Mouse (Mus musculus) forebrain, embryonic 11.5 days (tissue): ENCODE measurements around the gene Coa5. TPM values are rescaled to one million over a fixed set of nuclear protein-coding genes. Genes with fewer than 3 reads are reported as not detected.

Experiments used
- ATAC-seq: fragments of 200-750 bp; cut with Nextera tagmentation; replicated peaks from 2 replicates; pipeline ENCODE4 v1.8.0; 2017; ENCODE audit warnings: moderate TSS enrichment; ENCODE audit not compliant: low FRiP score
- DNase-seq: peaks from one replicate; pipeline ENCODE4 v3.0.0-alpha.2; 2017; ENCODE audit warnings: low spot score
- H3K27ac ChIP-seq: fragments of 300-500 bp; sonication (generic); 2 replicates; pipeline ENCODE4 v1.5.1; 2014; ENCODE audit warnings: low read depth, low read length
- H3K27me3 ChIP-seq: fragments of 300-500 bp; sonication (generic); 2 replicates; pipeline ENCODE4 v1.6.1; 2014; ENCODE audit warnings: mild to moderate bottlenecking, low read length, mixed read lengths; ENCODE audit not compliant: control insufficient read depth, insufficient read depth
- H3K36me3 ChIP-seq: fragments of 300-500 bp; sonication (generic); 2 replicates; pipeline ENCODE4 v1.6.1; 2014; ENCODE audit warnings: mild to moderate bottlenecking, low read length, moderate library complexity, mixed read lengths; ENCODE audit not compliant: control insufficient read depth, insufficient read depth
- H3K4me1 ChIP-seq: fragments of 300-500 bp; sonication (generic); replicated peaks from 2 replicates; pipeline ENCODE4 v1.6.1; 2014; ENCODE audit warnings: low read length, mixed read lengths; ENCODE audit not compliant: control insufficient read depth, insufficient read depth
- H3K4me2 ChIP-seq: fragments of 300-500 bp; sonication (generic); 2 replicates; pipeline ENCODE4 v1.6.1; 2014; ENCODE audit warnings: low read depth, mild to moderate bottlenecking, low read length, moderate library complexity, mixed read lengths; ENCODE audit not compliant: severe bottlenecking
- H3K4me3 ChIP-seq: fragments of 300-500 bp; sonication (generic); 2 replicates; pipeline ENCODE4 v1.5.1; 2014; ENCODE audit warnings: low read depth, low read length
- H3K9ac ChIP-seq: fragments of 300-500 bp; sonication (generic); 2 replicates; pipeline ENCODE4 v1.6.1; 2014; ENCODE audit warnings: low read length
- H3K9me3 ChIP-seq: fragments of 300-500 bp; sonication (generic); 2 replicates; pipeline ENCODE4 v1.6.1; 2016; ENCODE audit warnings: low read length, mixed read lengths; ENCODE audit not compliant: control insufficient read depth
- WGBS: fragments of 180-500 bp; shearing (Covaris S2); extraction: QIAGEN DNeasy Blood & Tissue Kit; methylation state at CpG from one replicate; pipeline ENCODE4 v1.1.7; 2014; 5-methylcytosine and 5-hydroxymethylcytosine counted together
- polyA plus RNA-seq: library from polyadenylated mRNA; unstranded; fragments of >200 nt; fragmentation: Nextera tagmentation; extraction: Ambion mirVana; gene quantifications from 2 replicates; pipeline ENCODE4 v1.2.1, GENCODE M21; 2014

The Coa5 gene
- polyA plus RNA-seq, 1 experiment from 2014 or later: 58.1 TPM

DNA sequence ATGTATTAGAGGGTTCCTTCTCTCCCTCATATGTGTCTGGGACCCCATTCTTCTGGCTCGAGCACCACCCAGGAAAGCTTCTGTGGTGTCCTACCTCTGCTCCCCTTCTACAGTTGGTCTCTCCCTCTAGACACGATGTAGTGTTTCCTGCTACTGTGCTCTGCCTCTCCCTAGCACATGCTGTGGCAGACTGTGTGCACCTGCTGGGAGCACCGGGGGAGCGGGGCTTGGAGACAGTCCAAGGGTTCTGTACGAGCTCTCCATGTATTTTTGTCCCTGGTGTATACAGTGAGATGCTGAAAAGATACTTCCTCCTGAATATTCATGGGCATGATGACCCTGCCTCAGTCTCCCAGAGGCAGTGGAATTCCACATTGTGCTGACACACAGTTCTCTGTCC lies 36.7 kb downstream of the Coa5 start:
- Histone ChIP-seq H3K36me3 (no peaks in the 10 kb centered on the region), H3K4me3 (no peak overlapping the region), H3K4me2 (no peak overlapping the region), H3K27ac (no peak overlapping the region), H3K27me3 (no peaks in the 10 kb centered on the region), H3K9ac (no peak overlapping the region), H3K9me3 (no peaks in the 10 kb centered on the region), H3K4me1 (no peaks in the 10 kb centered on the region)
- WGBS: 83% methylated on average over 5 of the region's 5 CpGs
- no peak for DNase-seq
- no peak for ATAC-seq

DNA sequence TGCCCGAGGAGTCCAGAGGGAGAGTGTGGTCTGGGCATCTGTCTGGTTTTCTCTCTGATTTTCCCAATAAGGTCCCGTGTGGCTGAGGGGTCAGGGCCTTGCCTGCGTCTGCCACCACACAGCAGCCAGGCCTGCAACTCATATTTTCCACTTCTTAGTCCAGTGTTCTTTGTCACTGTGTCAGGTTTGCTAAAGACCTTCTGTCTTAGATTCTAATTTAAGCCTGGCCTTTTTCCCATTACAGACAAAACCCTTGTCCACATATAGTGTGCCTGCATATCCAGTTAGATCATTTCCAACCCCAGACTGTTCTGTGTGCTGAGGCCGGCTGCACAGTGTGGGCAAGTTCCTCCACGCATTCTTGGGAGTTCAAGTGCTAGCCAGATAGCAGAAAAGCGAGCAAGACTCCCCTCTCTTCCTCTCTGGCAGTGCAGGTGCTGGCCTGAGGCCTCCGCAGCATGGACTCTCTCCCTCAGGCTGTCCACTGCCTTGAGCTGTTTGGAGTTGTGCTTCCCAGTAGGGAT lies 43.4 kb downstream of the Coa5 start:
- no peak overlapping the region for H3K9ac ChIP-seq
- no peaks in the 10 kb centered on the region for H3K27me3 ChIP-seq
- no peak for DNase-seq
- H3K4me2 ChIP-seq: no peak overlapping the region
- H3K9me3 ChIP-seq: no peaks in the 10 kb centered on the region
- ATAC-seq: no peak
- no peaks in the 10 kb centered on the region for H3K36me3 ChIP-seq
- whole genome bisulfite sequencing: 80% methylated on average over 7 of the region's 7 CpGs
- H3K27ac ChIP-seq: no peak overlapping the region
- H3K4me3 ChIP-seq: no peak overlapping the region
- no peaks in the 10 kb centered on the region for H3K4me1 ChIP-seq

DNA sequence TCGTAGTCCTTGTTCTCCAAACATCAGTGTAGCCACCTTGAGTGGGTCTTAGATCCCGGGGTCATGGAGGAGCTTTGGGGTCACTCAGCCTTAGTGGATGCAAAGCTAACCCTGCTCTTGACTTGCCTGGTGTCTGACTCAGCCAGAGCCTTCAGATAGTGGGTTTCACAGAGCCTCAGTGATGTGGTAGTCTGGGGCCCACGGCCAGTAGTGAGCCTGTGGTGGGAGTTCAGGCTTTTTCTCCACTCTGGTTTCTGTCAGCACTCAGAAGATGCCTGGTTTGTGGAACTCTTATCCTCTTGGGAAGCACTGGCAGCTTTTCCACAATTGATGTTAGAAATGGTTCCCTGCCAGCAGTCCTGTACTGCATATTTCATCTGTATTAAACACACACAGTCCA lies 45.6 kb downstream of the Coa5 start:
- Histone ChIP-seq H3K27me3 (no peaks in the 10 kb centered on the region), H3K27ac (no peak overlapping the region), H3K9ac (no peak overlapping the region), H3K4me1 (no peaks in the 10 kb centered on the region), H3K4me3 (no peak overlapping the region), H3K36me3 (no peaks in the 10 kb centered on the region), H3K9me3 (no peaks in the 10 kb centered on the region), H3K4me2 (no peak overlapping the region)
- 91% methylated on average over 3 of the region's 3 CpGs for WGBS
- ATAC-seq (no peak), DNase-seq (no peak)

DNA sequence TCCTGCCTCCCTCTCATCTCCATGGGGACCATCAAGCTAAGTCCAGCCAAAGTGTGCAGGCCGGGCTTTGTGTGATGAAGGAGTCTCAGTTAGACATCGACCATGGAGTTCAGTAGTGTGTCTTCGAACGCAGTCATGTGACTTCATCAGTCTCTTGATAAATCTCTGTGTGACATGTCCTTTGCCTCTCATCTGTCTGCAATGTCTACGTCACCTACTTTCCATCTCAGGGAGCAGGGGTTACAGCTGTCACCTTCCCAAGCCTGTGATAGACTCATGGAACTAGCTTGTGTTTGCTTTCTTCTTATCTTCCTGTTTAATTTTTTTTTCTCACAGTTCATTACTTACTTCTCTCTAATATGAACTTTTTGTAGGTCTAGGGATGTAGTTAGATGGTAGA lies 49.0 kb downstream of the Coa5 start:
- Histone ChIP-seq H3K9ac (no peak overlapping the region), H3K4me1 (no peaks in the 10 kb centered on the region), H3K36me3 (no peaks in the 10 kb centered on the region), H3K9me3 (no peaks in the 10 kb centered on the region), H3K4me2 (no peak overlapping the region), H3K4me3 (no peak overlapping the region), H3K27me3 (no peaks in the 10 kb centered on the region), H3K27ac (no peak overlapping the region)
- DNase-seq (no peak), ATAC-seq (no peak)
- WGBS: 97% methylated on average over 5 of the region's 5 CpGs

DNA sequence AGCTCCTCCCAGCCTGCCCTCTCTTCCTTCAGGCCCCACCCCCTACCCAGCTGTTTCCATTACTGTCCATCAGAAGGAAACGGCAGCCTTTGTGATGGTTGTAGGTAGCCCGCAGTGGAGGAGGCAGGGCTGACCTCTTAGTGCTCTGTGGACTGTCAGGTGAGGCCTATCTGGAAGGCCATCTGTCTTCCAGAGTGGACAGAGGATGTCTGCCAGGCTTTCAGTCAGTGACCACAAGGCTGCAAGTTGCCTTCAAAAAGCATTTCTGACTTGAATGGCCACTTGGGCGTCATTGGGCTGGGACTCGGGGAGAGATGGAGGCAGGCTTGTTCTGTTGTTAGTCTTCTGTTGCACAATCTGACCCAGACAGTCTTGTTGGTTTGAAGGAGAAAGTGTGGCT lies 50.4 kb downstream of the Coa5 start:
- no peak for ATAC-seq
- WGBS: 86% methylated on average over 4 of the region's 4 CpGs
- Histone ChIP-seq H3K36me3 (no peaks in the 10 kb centered on the region), H3K4me1 (no peaks in the 10 kb centered on the region), H3K4me3 (no peak overlapping the region), H3K27me3 (no peaks in the 10 kb centered on the region), H3K4me2 (no peak overlapping the region), H3K27ac (no peak overlapping the region), H3K9me3 (no peaks in the 10 kb centered on the region), H3K9ac (no peak overlapping the region)
- no peak for DNase-seq

DNA sequence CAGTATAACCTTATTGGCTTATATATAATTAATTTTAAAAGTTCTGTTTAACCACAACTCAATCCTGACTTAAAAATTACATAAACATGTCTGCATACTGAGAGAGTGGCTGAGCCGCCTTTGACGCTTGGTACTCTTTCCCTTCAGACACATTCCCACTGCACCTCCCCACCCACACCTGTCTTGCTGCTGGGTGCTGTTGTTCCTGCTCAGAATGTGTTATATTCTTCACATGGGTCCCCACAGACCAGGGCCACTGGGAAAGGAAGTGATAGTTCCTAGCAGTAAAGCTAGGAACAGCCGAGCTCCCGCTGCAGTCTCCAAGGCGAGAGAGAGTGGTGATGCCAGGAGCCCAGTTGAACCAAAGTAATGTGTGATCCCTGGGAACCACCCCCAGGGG lies 51.8 kb downstream of the Coa5 start:
- H3K4me1 ChIP-seq: no peaks in the 10 kb centered on the region
- no peaks in the 10 kb centered on the region for H3K36me3 ChIP-seq
- H3K27me3 ChIP-seq: no peaks in the 10 kb centered on the region
- H3K27ac ChIP-seq: no peak overlapping the region
- 96% methylated on average over 5 of the region's 5 CpGs for WGBS
- H3K4me2 ChIP-seq: no peak overlapping the region
- no peak for DNase-seq
- ATAC-seq: no peak
- no peak overlapping the region for H3K4me3 ChIP-seq
- H3K9ac ChIP-seq: no peak overlapping the region
- no peaks in the 10 kb centered on the region for H3K9me3 ChIP-seq

DNA sequence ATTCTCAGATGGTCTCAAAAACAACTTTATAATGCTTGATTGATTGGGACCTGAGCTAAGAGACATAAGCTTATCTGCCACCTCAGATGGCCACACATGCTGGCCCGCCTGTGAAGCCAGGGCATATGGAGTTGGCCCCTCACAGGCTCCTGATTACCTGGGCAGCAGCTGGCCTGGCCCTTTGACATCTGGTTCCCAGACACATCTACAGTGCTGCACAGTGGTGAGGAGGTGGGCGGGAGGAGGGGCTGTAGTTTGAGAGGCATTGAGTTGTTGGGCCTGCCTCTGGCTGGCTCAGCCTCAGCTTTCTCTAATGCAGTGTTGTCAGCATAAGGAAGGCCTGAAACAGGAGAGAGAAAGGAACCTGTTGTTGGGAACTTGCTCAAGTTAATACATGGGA lies 53.2 kb downstream of the Coa5 start:
- WGBS: 78% methylated on average over 2 of the region's 2 CpGs
- Histone ChIP-seq H3K27me3 (no peaks in the 10 kb centered on the region), H3K36me3 (no peaks in the 10 kb centered on the region), H3K9me3 (no peaks in the 10 kb centered on the region), H3K27ac (no peak overlapping the region), H3K4me2 (no peak overlapping the region), H3K4me3 (no peak overlapping the region), H3K9ac (no peak overlapping the region), H3K4me1 (no peaks in the 10 kb centered on the region)
- DNase-seq (no peak), ATAC-seq (no peak)

DNA sequence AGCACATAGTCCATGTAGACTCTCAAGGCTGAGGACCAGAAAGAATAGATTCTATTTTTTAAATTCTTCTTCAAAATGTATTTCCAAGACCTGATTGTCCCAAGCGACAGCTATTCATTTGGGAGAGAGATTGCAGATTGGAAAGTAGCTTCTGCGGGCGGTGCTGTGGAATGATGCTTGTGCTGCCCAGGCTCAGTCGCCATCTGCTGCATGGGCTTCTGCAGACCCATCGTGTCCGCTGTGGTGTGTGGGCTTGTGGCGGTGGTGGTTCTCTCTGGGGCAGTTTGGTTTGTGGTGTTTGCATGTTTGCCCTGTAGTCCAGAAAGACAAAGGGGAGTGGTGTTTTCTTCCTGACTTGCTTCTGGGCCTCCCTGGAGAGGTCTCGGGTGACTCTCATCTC lies 53.7 kb downstream of the Coa5 start:
- WGBS: 96% methylated on average over 8 of the region's 8 CpGs

DNA sequence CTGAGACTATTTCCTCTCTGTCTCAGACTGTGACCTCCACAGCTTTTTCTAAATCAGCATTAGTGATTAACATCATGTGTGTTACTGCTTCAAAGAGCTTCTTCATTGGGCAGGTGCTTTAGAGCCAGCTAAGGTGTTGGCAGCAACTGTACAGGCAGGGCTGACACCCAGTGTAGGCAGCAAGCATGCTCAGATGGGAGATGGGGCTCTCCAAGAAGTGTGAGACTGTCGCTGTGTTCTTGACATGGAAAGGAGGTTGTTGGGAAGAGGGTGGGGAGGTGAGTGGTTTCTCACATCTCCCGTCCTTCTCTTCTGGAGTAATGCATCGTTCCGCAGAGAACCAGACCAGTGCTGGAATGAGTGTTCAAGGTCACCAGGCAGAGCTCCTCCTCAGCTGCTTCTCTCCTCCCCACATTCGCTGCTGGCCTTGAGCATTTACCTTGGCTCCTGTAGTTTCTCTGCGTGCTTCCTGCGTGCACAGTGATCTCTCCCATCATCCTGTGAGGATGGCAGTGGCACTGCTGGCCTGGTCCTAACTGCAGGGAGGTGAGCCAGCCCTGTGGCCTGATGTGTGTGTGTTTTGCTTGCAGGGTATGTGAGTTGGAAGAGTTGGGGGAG lies 61.0 kb downstream of the Coa5 start:
- no peak for DNase-seq
- no peak overlapping the region for H3K4me2 ChIP-seq

More for the DNA sequence above, 53.7 kb downstream of the Coa5 start:
- ATAC-seq (no peak), DNase-seq (no peak)
- Histone ChIP-seq H3K9ac (no peak overlapping the region), H3K4me3 (no peak overlapping the region), H3K9me3 (no peaks in the 10 kb centered on the region), H3K36me3 (no peaks in the 10 kb centered on the region), H3K4me1 (no peaks in the 10 kb centered on the region), H3K27me3 (no peaks in the 10 kb centered on the region), H3K4me2 (no peak overlapping the region), H3K27ac (no peak overlapping the region)

More for the DNA sequence above, 61.0 kb downstream of the Coa5 start:
- Histone ChIP-seq H3K36me3 (no peaks in the 10 kb centered on the region), H3K9ac (no peak overlapping the region), H3K4me1 (no peaks in the 10 kb centered on the region), H3K27me3 (no peaks in the 10 kb centered on the region), H3K4me3 (no peak overlapping the region), H3K27ac (no peak overlapping the region), H3K9me3 (no peaks in the 10 kb centered on the region)
- no peak for ATAC-seq
- WGBS: 90% methylated on average over 7 of the region's 7 CpGs
